Mouse (Mus musculus): Measurements from ENCODE around the gene E430018J23Rik.

DNA sequence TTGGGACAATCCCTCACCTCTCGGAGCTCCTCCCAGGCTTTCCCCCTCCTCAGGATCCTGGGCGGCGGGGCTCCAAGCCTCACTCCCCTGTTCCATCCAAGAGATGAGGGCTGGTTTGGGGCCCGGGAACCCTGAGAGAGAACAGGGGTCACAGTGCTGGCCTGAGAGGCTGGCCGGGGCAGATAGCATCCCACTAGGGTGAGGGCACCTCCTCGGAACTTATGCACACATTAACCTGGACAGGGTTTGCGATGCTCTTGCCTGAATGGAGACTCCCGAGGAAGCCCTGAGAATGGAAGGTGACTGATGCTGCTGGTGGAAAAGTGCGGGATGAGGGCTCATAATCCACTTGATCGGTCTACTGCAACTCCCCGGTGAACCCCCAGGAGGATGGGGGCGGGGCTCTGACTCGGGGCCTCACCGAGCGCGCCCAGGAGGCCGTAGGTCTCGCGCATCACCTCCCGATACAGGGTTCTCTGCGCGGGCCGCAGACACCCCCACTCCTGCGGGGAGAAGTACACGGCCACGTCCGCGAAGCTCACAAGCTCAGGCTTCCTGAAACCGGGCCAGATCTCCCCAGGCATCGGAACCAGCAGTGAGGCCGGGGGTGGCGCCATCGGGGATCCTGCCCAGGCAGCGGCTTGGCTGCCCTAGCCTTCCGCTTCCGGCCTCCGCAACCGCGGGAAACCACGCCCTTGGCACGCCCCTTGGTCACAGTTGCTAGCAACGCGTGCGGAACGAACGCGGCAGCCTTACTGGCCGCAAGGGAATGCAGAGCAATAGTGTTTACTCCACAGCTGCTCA, 28.2 kb upstream of the E430018J23Rik start, which contains the start of gene Zfp688:
- no peak; the same call in 1 of the 2 replicates for TF ChIP-seq EP300 (IDR thresholded peaks at IDR 0.05; ENCODE audit: low read depth)
- peak; percentile 27; the same call in 1 of the 2 replicates for TF ChIP-seq CTCF (IDR thresholded peaks at IDR 0.05; ENCODE audit: low read depth)
